Mouse (Mus musculus) hindbrain, embryonic 15.5 days (tissue): ENCODE results near the gene Zfp62. TPM values are rescaled to one million over a fixed set of nuclear protein-coding genes. Genes with fewer than 3 reads are reported as not detected.
"Not testable (repeated sequence)": the region's sequence is repeated elsewhere in the genome, so short reads cannot be mapped to it uniquely, and the experiment has no call there.

ENCODE experiments used
- ATAC-seq: fragments of 200-750 bp; cut with Nextera tagmentation; 2 replicates; pipeline ENCODE4 v1.8.0; 2017; ENCODE audit warnings: low read depth, moderate number of reproducible peaks, moderate TSS enrichment; ENCODE audit not compliant: low FRiP score
- H3K27ac ChIP-seq: fragments of 300-500 bp; sonication (generic); replicated peaks from 2 replicates; pipeline ENCODE4 v1.5.1; 2015; ENCODE audit warnings: mild to moderate bottlenecking, inconsistent platforms
- H3K27me3 ChIP-seq: fragments of 300-500 bp; sonication (generic); 2 replicates; pipeline ENCODE4 v1.6.1; 2015; ENCODE audit warnings: control low read depth, inconsistent platforms
- H3K36me3 ChIP-seq: fragments of 300-500 bp; sonication (generic); 2 replicates; pipeline ENCODE4 v1.6.1; 2015; ENCODE audit warnings: control low read depth, inconsistent platforms
- H3K4me1 ChIP-seq: fragments of 300-500 bp; sonication (generic); replicated peaks from 2 replicates; pipeline ENCODE4 v1.6.1; 2015; ENCODE audit warnings: control low read depth, inconsistent platforms
- H3K4me2 ChIP-seq: fragments of 300-500 bp; sonication (generic); 2 replicates; pipeline ENCODE4 v1.6.1; 2015; ENCODE audit warnings: moderate library complexity, mild to moderate bottlenecking, inconsistent platforms
- H3K4me3 ChIP-seq: fragments of 300-500 bp; sonication (generic); 2 replicates; pipeline ENCODE4 v1.5.1; 2015; ENCODE audit warnings: mild to moderate bottlenecking, inconsistent platforms
- H3K9ac ChIP-seq: fragments of 300-500 bp; sonication (generic); 2 replicates; pipeline ENCODE4 v1.6.1; 2015; ENCODE audit warnings: inconsistent platforms
- H3K9me3 ChIP-seq: fragments of 300-500 bp; sonication (generic); 2 replicates; pipeline ENCODE4 v1.6.1; 2016; ENCODE audit warnings: control low read depth, inconsistent platforms
- WGBS: fragments of 180-500 bp; shearing (Covaris S2); methylation state at CpG from one replicate; pipeline ENCODE4 v1.1.7; 2015; 5-methylcytosine and 5-hydroxymethylcytosine counted together
- polyA plus RNA-seq: library from polyadenylated mRNA; unstranded; fragments of >200 nt; fragmentation: Nextera tagmentation; extraction: Ambion mirVana; gene quantifications from 2 replicates; pipeline ENCODE4 v1.2.1, GENCODE M21; 2015

Zfp62 gene
- 38.0 and 40.7 TPM in 2 replicates for polyA plus RNA-seq

DNA sequence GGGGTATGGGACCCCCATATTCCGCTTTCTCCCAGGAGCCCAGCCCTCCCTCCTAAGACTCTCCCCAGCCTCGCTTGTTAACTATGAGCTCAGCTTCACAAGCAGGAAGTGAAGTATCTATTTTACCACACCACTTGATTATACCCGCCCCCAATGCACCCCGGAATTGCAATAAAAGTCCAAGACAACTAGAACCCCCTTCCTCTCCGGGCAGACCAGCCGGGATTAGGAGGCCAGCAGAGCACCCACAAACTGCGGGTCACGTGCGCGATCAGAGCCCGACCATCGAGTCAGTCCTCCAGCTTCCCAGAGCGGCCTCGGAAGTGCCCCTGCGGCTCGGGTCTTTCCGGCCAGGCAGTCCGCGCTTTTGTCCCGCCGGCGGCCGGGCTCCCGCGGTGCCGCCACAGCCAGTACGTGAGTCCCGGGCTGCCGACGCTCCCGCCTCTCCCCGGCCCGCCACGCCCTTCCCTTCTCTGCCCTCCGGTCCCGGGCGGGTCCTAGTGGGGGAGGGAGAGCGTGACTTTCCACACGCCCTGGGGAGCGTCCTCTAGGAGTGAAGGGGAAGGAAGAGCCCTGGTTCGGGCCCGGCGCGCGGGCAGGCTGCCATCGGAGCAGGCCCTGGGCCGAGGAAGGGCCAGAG is at the start of gene Zfp62:
Zfp62 (plus strand) TSS at position 164 of the 640 bp plus-strand sequence.
- WGBS = under 1% methylated on average over 46 of the region's 47 CpGs
- peaks cover 22% of the 10 kb centered on the region for H3K4me1 ChIP-seq
- peak within 1 kb of the TSS; percentile 100 for H3K9ac ChIP-seq
- H3K4me3 ChIP-seq = peak within 1 kb of the TSS; percentile 97
- 0 out of 2 replicates have a peak, but pooled peaks cover 2% of the 10 kb centered on the region for H3K36me3 ChIP-seq
- H3K27ac ChIP-seq = peak within 1 kb of the TSS; percentile 97
- no peaks in the 10 kb centered on the region for H3K9me3 ChIP-seq
- ATAC-seq = peak; percentile 92
- H3K27me3 ChIP-seq = no peaks in the 10 kb centered on the region
- peak within 1 kb of the TSS; percentile 89 for H3K4me2 ChIP-seq

DNA sequence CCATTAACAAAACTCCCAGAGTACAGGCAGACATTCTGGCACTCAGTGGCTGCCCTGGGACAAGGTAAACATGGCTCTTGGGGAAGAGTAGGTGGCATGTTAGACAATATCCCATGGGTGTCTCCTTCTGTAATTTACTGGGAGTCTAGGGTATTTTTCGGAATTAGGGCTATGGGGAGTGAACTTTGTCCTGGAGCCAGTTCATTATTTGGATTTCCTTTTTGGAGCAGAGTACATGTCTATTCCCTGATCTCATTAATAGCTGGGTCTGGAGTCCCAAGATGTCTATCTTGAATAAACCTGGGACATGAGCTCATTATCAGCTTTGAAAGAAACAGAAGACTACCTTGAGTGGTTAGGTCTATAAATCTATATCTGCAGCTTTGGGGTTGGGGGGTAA is 49.0 kb upstream of the Zfp62 start, which contains the start of gene Olfr1394:
Olfr1394 (plus strand) TSS at position 301 of the 400 bp plus-strand sequence.
- ATAC-seq = no peak
- H3K27me3 ChIP-seq = no peaks in the 10 kb centered on the region
- no peaks in the 10 kb centered on the region for H3K36me3 ChIP-seq
- 92% methylated on average over 1 of the region's 1 CpGs for WGBS
- H3K4me1 ChIP-seq = no peaks in the 10 kb centered on the region
- no peak within 1 kb of the TSS for H3K27ac ChIP-seq
- H3K4me3 ChIP-seq = no peak within 1 kb of the TSS
- no peaks in the 10 kb centered on the region for H3K9me3 ChIP-seq
- no peak within 1 kb of the TSS for H3K9ac ChIP-seq
- no peak within 1 kb of the TSS for H3K4me2 ChIP-seq

DNA sequence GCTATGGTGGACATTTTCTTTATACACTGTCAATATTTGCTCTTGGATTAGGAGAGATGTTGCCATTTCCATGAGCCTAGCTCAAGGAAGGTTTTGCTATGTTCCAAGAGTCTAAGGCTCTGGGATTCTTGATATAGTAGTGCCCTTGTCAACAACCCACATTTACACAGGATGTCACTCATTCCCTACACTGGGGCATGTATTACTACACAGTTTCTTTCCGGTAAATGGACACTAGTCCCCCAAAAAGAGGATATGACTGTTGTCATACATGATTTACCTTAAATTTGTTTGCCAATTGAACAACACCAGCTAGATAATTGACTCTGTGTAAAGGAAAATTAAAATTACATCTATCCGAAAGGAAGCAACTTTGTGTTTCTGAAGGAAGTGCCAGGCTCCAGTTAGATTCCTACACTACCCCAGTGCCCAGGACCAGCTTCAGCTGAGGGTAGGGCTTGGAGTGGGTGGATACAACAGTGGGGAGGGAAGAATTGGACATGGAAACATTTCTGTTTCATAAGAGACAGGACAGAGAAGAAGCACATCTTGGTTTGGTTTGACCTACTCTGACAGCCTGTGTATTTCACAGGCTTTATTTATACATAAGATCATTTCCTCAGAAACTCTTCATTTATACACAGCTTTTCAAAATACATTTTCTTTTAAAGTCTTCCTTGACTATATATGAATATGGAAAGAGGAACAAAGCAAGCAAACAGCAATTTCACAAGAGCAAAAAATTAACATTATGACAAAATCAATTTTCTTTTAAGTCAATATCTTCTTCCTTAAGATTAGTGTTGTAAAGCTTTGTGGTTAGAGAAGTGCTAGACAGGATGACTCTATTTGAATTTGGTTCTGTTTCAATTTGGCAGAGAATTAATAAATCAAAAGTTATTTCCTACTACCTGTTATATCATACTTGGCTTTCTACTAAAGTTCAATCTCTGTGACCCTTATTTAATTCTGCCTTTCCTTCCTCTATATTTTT is 46.0 kb upstream of the Zfp62 start:
- Histone ChIP-seq H3K36me3 (no peaks in the 10 kb centered on the region), H3K4me2 (no peak overlapping the region), H3K9me3 (no peaks in the 10 kb centered on the region), H3K27me3 (no peaks in the 10 kb centered on the region), H3K4me3 (no peak overlapping the region), H3K9ac (no peak overlapping the region), H3K4me1 (no peaks in the 10 kb centered on the region), H3K27ac (no peak overlapping the region)
- no peak for ATAC-seq
- WGBS = 90% methylated on average over 2 of the region's 2 CpGs

GRCm38 (mm10) chr11:49168839-49169611 is 34.1 kb upstream of the Zfp62 start:
- peak; percentile 75 for ATAC-seq
- Histone ChIP-seq H3K4me3 (peak overlapping the region; percentile 40), H3K27me3 (peaks cover 2% of the 10 kb centered on the region), H3K9me3 (no peaks in the 10 kb centered on the region), H3K4me1 (peaks cover 8% of the 10 kb centered on the region), H3K9ac (peak overlapping the region; percentile 12), H3K4me2 (peak overlapping the region; percentile 77), H3K36me3 (no peaks in the 10 kb centered on the region), H3K27ac (no peak overlapping the region)
- WGBS = 6% methylated on average over 50 of the region's 50 CpGs

GRCm38 (mm10) chr11:49170576-49170975 is 32.5 kb upstream of the Zfp62 start:
- H3K9me3 ChIP-seq = no peaks in the 10 kb centered on the region
- ATAC-seq = no peak
- H3K9ac ChIP-seq = no peak overlapping the region
- WGBS = 97% methylated on average over 4 of the region's 4 CpGs
- no peak overlapping the region for H3K4me2 ChIP-seq
- H3K4me3 ChIP-seq = no peak overlapping the region
- no peaks in the 10 kb centered on the region for H3K36me3 ChIP-seq
- peaks cover 2% of the 10 kb centered on the region for H3K27me3 ChIP-seq
- peaks cover 8% of the 10 kb centered on the region for H3K4me1 ChIP-seq
- no peak overlapping the region for H3K27ac ChIP-seq

DNA sequence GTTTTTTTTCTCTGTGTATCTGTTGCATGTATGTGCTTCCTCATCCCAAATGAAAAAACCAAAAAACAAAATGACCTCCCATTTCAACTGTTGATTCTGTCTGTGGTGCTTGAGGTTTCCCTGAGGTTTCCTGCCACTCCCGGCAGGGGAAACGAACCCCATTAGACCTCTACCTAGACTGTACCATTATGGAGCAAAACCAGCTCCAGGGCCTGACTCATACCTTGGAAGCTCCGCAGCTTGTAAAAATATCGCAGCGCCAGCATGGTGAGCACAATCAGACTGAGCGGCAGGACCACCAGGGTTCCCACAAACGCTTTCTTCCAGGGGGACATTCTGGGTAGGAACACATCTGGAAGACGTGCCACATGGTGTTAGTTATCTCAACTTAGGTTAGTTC is 27.7 kb upstream of the Zfp62 start:
- H3K36me3 ChIP-seq = no peaks in the 10 kb centered on the region
- ATAC-seq = no peak
- no peaks in the 10 kb centered on the region for H3K4me1 ChIP-seq
- no peak overlapping the region for H3K9ac ChIP-seq
- H3K9me3 ChIP-seq = no peaks in the 10 kb centered on the region
- no peak overlapping the region for H3K4me3 ChIP-seq
- H3K27me3 ChIP-seq = no peaks in the 10 kb centered on the region
- 87% methylated on average over 8 of the region's 8 CpGs for WGBS
- no peak overlapping the region for H3K27ac ChIP-seq
- no peak overlapping the region for H3K4me2 ChIP-seq

GRCm38 (mm10) chr11:49176047-49176779 is 26.9 kb upstream of the Zfp62 start:
- not testable (repeated sequence) for H3K4me3 ChIP-seq, H3K27ac ChIP-seq, H3K36me3 ChIP-seq, H3K4me2 ChIP-seq, H3K9me3 ChIP-seq, ATAC-seq, H3K27me3 ChIP-seq, H3K4me1 ChIP-seq, H3K9ac ChIP-seq
- 80% methylated on average over 4 of the region's 4 CpGs for WGBS

DNA sequence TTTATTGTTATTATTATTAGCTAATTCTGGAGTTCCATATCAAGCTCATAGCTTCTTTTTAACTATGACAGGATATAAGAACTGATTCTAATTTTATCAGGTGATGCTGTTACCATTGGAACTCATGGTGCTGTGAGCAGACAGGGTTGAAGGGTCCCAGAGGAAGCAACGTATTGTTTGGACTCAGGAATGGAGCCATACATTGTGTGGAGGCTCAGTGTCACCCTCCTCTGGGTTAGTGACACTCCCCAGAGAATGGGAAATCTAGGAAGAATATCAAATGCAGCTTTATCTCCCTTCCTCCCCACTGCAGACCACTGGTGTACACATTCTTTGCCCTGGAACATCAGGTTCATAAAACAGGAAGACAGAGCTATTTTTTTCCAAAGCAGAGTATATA is 19.9 kb upstream of the Zfp62 start:
- Histone ChIP-seq H3K9ac (no peak overlapping the region), H3K4me2 (no peak overlapping the region), H3K4me1 (no peaks in the 10 kb centered on the region), H3K27ac (no peak overlapping the region), H3K9me3 (no peaks in the 10 kb centered on the region), H3K4me3 (no peak overlapping the region), H3K36me3 (no peaks in the 10 kb centered on the region), H3K27me3 (no peaks in the 10 kb centered on the region)
- WGBS = 72% methylated on average over 1 of the region's 1 CpGs
- no peak for ATAC-seq

GRCm38 (mm10) chr11:49186452-49186851 is 16.6 kb upstream of the Zfp62 start:
- no peaks in the 10 kb centered on the region for H3K4me1 ChIP-seq
- no peak overlapping the region for H3K9ac ChIP-seq
- H3K27me3 ChIP-seq = no peaks in the 10 kb centered on the region
- 85% methylated on average over 6 of the region's 6 CpGs for WGBS
- H3K27ac ChIP-seq = no peak overlapping the region
- no peak overlapping the region for H3K4me2 ChIP-seq
- H3K4me3 ChIP-seq = no peak overlapping the region
- ATAC-seq = no peak
- no peaks in the 10 kb centered on the region for H3K36me3 ChIP-seq
- no peaks in the 10 kb centered on the region for H3K9me3 ChIP-seq

GRCm38 (mm10) chr11:49186955-49187488 is 16.1 kb upstream of the Zfp62 start, which contains the start of gene Btnl9:
TSS of gene Btnl9 (minus strand) at chr11:49187159.
- 82% methylated on average over 8 of the region's 8 CpGs for WGBS
- Histone ChIP-seq H3K9me3 (no peaks in the 10 kb centered on the region), H3K9ac (no peak within 1 kb of the TSS), H3K36me3 (no peaks in the 10 kb centered on the region), H3K4me3 (no peak within 1 kb of the TSS), H3K27me3 (no peaks in the 10 kb centered on the region), H3K4me2 (no peak within 1 kb of the TSS), H3K4me1 (no peaks in the 10 kb centered on the region), H3K27ac (no peak within 1 kb of the TSS)
- no peak for ATAC-seq

DNA sequence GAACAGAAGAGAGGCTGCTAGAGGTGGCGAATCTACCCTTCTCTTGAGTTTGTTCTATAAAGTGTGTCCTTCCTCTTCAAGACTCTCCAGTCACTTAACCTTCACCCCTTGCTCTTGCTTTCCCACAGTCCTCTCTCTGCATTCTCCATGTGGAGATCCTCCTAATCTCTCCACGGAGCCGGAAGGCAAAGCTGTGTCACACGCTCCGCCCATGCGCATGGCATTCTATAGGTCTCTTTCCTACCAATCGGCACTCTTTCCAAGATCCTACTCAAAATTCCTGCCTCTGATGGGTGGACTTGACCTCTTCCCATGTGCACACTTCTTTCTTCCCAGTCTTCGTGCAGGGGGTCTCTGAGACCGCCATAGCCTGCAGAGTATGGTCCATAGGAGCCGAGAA is 15.4 kb upstream of the Zfp62 start:
- Histone ChIP-seq H3K4me2 (no peak overlapping the region), H3K9ac (no peak overlapping the region), H3K36me3 (no peaks in the 10 kb centered on the region), H3K27me3 (no peaks in the 10 kb centered on the region), H3K4me1 (no peaks in the 10 kb centered on the region), H3K27ac (no peak overlapping the region), H3K9me3 (no peaks in the 10 kb centered on the region), H3K4me3 (no peak overlapping the region)
- 84% methylated on average over 10 of the region's 10 CpGs for WGBS
- no peak for ATAC-seq
